Mouse (Mus musculus) lung, postnatal 0 days (tissue): ENCODE data around the gene Adgrg6.

Experiments
- CTCF ChIP-seq: IDR thresholded peaks from 2 replicates; pipeline ENCODE4 v1.5.1; 2016; ENCODE audit warnings: antibody characterized with exemption, mild to moderate bottlenecking
- EP300 ChIP-seq: IDR thresholded peaks from 2 replicates; pipeline ENCODE4 v1.6.1; 2016; ENCODE audit warnings: antibody characterized with exemption, mild to moderate bottlenecking, control low read depth

DNA sequence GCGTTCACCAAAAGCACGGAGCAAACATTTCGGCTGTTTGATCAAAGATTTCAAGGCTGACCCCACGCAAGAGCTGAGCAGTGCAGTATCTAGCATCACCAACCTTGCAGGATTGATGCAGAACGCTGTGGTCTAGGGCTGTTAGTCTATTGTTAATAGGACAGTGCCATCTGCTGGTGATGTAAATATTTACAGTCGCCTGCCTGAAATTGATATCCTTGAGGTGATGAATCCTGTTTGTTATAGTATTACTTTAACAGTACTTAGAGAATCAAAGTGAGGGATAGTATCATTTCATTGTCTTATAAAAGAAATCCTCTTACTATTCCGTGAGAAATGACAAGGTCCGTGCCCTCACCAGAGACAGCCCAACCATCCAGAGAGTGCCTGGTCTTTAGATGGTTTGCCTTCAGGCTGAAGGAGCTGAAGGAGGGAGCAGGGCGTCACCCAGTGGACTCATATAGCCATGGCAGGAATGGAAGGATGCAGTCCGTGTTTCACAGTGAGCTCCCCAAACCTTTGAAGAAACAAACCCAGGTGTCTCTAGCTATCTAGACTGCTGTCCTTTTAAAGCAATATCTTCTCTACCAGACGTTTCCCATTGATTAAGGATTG lies 154.3 kb downstream of the Adgrg6 start:
- TF ChIP-seq EP300 (no peak), CTCF (peak; percentile 68)
